Mouse (Mus musculus): ENCODE measurements around the gene Tecta. TPM values are rescaled to one million over a fixed set of nuclear protein-coding genes. Genes with fewer than 3 reads are reported as not detected.

The Tecta gene
- polyA plus RNA-seq, 1 experiment from 2014 or later = 0.07 TPM

DNA sequence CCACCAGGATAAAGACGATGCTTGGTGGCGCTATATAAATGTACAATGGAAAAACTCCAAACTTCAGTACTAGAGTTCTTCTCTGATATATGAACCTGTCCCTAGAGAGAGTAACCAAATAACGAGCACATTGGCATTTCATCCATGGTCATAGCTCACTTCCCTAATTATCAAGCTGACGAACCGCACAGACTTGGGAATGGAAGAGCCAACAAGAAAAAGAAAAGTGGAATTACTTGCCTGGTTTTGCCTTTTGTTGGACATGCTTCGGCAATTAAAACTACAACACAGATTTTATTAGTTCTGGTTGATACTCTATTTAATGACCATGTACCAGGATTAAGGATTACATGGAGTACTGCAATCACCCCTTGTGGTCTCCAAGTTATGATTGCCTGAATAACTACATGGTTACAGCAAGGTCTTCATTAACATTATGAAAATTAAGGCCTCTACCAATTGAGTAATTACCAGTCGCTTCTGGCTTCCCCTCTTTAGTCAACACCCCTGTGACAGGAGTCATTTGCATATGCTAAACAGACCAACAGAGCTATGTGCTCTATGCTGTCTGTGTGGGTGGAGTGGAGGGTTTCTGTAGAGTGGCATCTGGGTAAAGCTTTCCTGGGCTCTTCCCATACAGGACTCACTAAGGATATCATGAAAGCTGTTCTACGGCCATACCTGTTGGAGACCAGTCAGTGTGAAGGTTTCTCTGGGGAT lies 16.9 kb downstream of the Tecta start:
- peaks cover 12% of the 10 kb centered on the region for H3K27me3 ChIP-seq (replicated peaks)
- no peak overlapping the region for H3K4me2 ChIP-seq
- H3K36me3 ChIP-seq = no peaks in the 10 kb centered on the region
- WGBS (ENCODE audit: insufficient replicate concordance) = 66% methylated on average over 8 of the region's 8 CpGs
- no peak overlapping the region for H3K9ac ChIP-seq
- no peak overlapping the region for H3K27ac ChIP-seq
- H3K9me3 ChIP-seq (replicated peaks) = 0 out of 2 replicates have a peak, but pooled peaks cover 4% of the 10 kb centered on the region
- H3K4me1 ChIP-seq = no peaks in the 10 kb centered on the region
- H3K4me3 ChIP-seq = no peak overlapping the region
- no peak for ATAC-seq

DNA sequence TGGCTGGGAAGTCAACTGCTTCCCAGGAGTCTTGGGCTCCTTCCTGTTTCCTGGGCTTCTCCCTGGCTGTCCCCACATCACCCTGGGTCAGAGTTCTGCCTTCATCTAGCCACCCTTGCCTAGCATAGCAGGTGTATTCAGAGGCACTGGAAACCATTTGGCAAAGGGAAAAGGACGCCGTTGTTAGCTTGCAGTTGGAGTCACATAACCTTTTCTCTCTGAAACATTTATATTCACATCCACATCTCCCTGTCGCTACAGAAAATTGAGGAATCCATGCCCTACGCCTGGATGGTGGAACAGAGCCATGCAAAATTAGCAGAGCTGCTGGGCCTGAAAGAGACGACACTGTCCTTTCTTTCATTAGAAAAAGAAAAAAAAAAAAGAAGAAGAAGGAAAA lies 17.7 kb downstream of the Tecta start:
- Histone ChIP-seq H3K4me1 (no peaks in the 10 kb centered on the region), H3K9me3 (replicated peaks) (0 out of 2 replicates have a peak, but pooled peaks cover 4% of the 10 kb centered on the region), H3K36me3 (no peaks in the 10 kb centered on the region), H3K4me2 (no peak overlapping the region), H3K27ac (no peak overlapping the region), H3K9ac (no peak overlapping the region), H3K4me3 (no peak overlapping the region), H3K27me3 (replicated peaks) (peaks cover 7% of the 10 kb centered on the region)
- 69% methylated on average over 5 of the region's 5 CpGs for WGBS (ENCODE audit: insufficient replicate concordance)
- no peak for ATAC-seq

DNA sequence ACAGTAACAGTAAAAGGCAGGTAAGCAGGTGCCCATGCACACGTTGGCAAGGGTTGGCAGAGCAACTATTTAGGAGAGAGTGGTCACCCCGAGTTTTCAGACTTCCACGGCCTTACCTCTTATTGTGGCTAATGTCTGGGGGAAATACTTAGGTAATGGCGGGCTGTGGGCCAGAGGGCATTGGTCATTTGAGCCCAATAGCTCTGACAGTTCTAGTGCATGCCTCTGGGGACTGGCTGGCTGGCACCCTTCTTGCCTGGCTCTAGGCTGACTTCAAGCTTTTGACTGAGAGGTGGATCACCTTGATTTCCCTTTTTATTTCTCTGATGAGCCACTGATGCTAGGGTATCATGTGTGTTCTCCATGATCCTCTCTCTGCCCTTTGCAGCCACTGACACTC lies 21.7 kb downstream of the Tecta start:
- H3K9ac ChIP-seq = no peak overlapping the region
- H3K4me3 ChIP-seq = no peak overlapping the region
- no peaks in the 10 kb centered on the region for H3K36me3 ChIP-seq
- ATAC-seq = no peak
- peaks cover 2% of the 10 kb centered on the region for H3K4me1 ChIP-seq
- no peak overlapping the region for H3K27ac ChIP-seq
- 0 out of 2 replicates have a peak, but pooled peaks cover 4% of the 10 kb centered on the region for H3K9me3 ChIP-seq (replicated peaks)
- H3K27me3 ChIP-seq (replicated peaks) = peaks cover 19% of the 10 kb centered on the region
- WGBS (ENCODE audit: insufficient replicate concordance) = 70% methylated on average over 4 of the region's 4 CpGs
- no peak overlapping the region for H3K4me2 ChIP-seq

- Histone ChIP-seq H3K4me1 (peaks cover 6% of the 10 kb centered on the region), H3K27ac (no peak overlapping the region), H3K9ac (no peak overlapping the region), H3K36me3 (no peaks in the 10 kb centered on the region), H3K4me2 (no peak overlapping the region), H3K27me3 (replicated peaks) (peaks cover 19% of the 10 kb centered on the region), H3K9me3 (replicated peaks) (0 out of 2 replicates have a peak, but pooled peaks cover 4% of the 10 kb centered on the region), H3K4me3 (no peak overlapping the region)
- WGBS (ENCODE audit: insufficient replicate concordance) = 83% methylated on average over 15 of the region's 15 CpGs
- ATAC-seq = no peak
Measured at GRCm38 (mm10) chr9:42377656-42378055, 22.1 kb downstream of the Tecta start.

- peaks cover 16% of the 10 kb centered on the region; the same call in 1 of the 2 replicates for H3K27me3 ChIP-seq (replicated peaks)
- peak overlapping the region; percentile 53 for H3K4me2 ChIP-seq
- no peak overlapping the region for H3K9ac ChIP-seq
- H3K4me3 ChIP-seq = no peak overlapping the region
- WGBS (ENCODE audit: insufficient replicate concordance) = 25% methylated on average over 6 of the region's 6 CpGs
- peaks cover 29% of the 10 kb centered on the region for H3K4me1 ChIP-seq
- H3K27ac ChIP-seq = peak overlapping the region; percentile 77
- H3K36me3 ChIP-seq = no peaks in the 10 kb centered on the region
- ATAC-seq = peak; percentile 96
- H3K9me3 ChIP-seq (replicated peaks) = no peaks in the 10 kb centered on the region
Measured at GRCm38 (mm10) chr9:42371670-42372368, 27.9 kb downstream of the Tecta start.

DNA sequence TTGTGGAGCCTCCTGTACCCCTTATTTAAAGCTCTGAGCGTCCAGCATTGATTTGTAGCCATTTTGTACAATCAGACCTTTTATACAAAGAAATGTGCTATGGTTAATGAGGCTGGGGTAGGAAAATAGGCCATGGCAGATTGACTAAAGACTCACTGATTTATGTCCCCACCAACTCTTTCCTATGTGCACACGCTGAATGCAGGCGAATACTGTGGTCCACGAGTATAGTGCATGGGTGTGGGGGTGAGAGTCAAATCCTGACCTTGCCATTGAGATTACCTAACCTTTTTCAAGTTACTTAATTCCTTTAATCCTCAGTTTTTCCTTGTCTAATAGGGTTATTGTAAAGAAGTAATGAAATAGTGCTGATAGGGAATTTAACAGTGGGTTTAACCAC lies 42.1 kb downstream of the Tecta start:
- H3K4me2 ChIP-seq = no peak overlapping the region
- WGBS (ENCODE audit: insufficient replicate concordance) = 65% methylated on average over 4 of the region's 4 CpGs
- no peak overlapping the region for H3K4me3 ChIP-seq
- H3K4me1 ChIP-seq = no peaks in the 10 kb centered on the region
- no peaks in the 10 kb centered on the region for H3K36me3 ChIP-seq
- no peak overlapping the region for H3K27ac ChIP-seq
- ATAC-seq = no peak
- no peaks in the 10 kb centered on the region for H3K9me3 ChIP-seq (replicated peaks)
- H3K9ac ChIP-seq = no peak overlapping the region
- peaks cover 4% of the 10 kb centered on the region; the same call in 1 of the 2 replicates for H3K27me3 ChIP-seq (replicated peaks)

DNA sequence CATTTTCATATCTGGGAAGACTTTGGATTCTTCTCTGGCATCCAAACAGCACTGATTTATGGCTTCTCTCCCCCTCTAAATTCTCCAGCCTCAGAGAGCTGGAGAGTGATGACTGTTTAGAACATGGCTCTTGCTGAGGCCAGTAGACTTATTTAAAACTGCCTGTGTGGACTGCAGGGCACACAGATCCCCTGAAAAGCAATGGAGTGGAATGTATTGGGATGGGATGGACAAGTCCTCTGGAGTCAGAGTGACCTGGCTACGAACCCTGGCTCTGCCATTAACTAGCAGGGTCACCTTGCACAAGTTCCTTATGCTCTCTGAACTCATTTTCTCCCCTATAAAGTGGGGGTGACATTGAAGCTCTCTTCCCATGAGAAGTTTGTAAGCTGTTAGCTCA lies 44.9 kb downstream of the Tecta start:
- no peak overlapping the region for H3K4me3 ChIP-seq
- H3K27ac ChIP-seq = no peak overlapping the region
- no peak overlapping the region for H3K4me2 ChIP-seq
- no peaks in the 10 kb centered on the region for H3K9me3 ChIP-seq (replicated peaks)
- no peaks in the 10 kb centered on the region for H3K36me3 ChIP-seq
- no peak overlapping the region for H3K9ac ChIP-seq
- peaks cover 9% of the 10 kb centered on the region; the same call in 1 of the 2 replicates for H3K27me3 ChIP-seq (replicated peaks)
- ATAC-seq = no peak
- no peaks in the 10 kb centered on the region for H3K4me1 ChIP-seq
- WGBS (ENCODE audit: insufficient replicate concordance) = 56% methylated on average over 1 of the region's 1 CpGs

GRCm38 (mm10) chr9:42349791-42350190 lies 49.9 kb downstream of the Tecta start:
- Histone ChIP-seq H3K9ac (no peak overlapping the region), H3K9me3 (replicated peaks) (no peaks in the 10 kb centered on the region), H3K4me2 (no peak overlapping the region), H3K36me3 (no peaks in the 10 kb centered on the region), H3K27ac (no peak overlapping the region), H3K4me1 (no peaks in the 10 kb centered on the region), H3K27me3 (replicated peaks) (0 out of 2 replicates have a peak, but pooled peaks cover 14% of the 10 kb centered on the region), H3K4me3 (no peak overlapping the region)
- no peak for ATAC-seq
- WGBS (ENCODE audit: insufficient replicate concordance) = 25% methylated on average over 7 of the region's 7 CpGs

DNA sequence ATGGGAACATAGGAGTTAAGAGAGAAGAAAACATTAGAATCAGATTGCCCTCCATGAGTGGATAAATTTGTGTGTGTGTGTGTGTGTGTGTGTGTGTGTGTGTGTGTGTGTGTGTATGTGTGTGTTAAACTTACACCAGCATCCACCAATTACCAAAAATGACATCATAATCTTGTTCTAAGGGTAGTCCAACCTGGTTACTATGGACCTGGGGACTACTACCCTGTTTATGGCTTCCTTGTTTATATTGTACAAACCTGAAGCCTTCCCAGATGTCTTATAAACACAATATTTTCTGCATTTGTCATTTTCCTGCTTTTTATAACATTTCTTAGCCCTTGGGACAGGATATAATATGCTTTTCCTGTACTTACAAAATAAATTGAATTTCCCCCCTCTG lies 53.4 kb downstream of the Tecta start:
- Histone ChIP-seq H3K27ac (no peak overlapping the region), H3K36me3 (no peaks in the 10 kb centered on the region), H3K9me3 (replicated peaks) (no peaks in the 10 kb centered on the region), H3K4me1 (no peaks in the 10 kb centered on the region), H3K27me3 (replicated peaks) (peaks cover 14% of the 10 kb centered on the region; the same call in 1 of the 2 replicates), H3K9ac (no peak overlapping the region), H3K4me3 (no peak overlapping the region), H3K4me2 (no peak overlapping the region)
- ATAC-seq = no peak

DNA sequence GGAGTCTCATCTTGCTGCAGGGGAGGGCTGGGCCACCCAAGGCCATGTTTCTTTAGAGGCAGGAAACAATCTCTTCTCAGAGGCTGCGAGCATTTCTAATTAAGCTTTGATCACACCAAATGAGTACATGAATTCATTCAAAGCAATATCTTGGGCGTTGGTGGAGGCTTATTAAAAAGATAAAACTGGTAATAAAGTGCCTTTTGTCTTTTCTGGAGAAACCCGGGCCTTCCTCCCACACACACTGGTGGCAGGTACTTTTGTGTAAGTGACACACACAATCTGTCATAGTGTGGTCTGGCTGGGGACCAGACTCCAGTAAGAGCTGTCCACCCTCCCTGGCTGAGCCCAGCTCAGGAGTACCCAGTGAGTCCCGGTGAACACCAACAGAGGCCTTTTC lies 60.6 kb downstream of the Tecta start:
- H3K4me2 ChIP-seq = no peak overlapping the region
- H3K9me3 ChIP-seq (replicated peaks) = no peaks in the 10 kb centered on the region
- H3K27me3 ChIP-seq (replicated peaks) = peaks cover 4% of the 10 kb centered on the region
- H3K9ac ChIP-seq = no peak overlapping the region
- H3K4me3 ChIP-seq = no peak overlapping the region
- H3K27ac ChIP-seq = no peak overlapping the region
- 54% methylated on average over 4 of the region's 4 CpGs for WGBS (ENCODE audit: insufficient replicate concordance)
- no peaks in the 10 kb centered on the region for H3K4me1 ChIP-seq
- no peak for ATAC-seq
- no peaks in the 10 kb centered on the region for H3K36me3 ChIP-seq

- no peak overlapping the region for H3K9ac ChIP-seq
- WGBS (ENCODE audit: insufficient replicate concordance) = 55% methylated on average over 13 of the region's 13 CpGs
- no peak for ATAC-seq
Measured at GRCm38 (mm10) chr9:42337026-42337425, 62.7 kb downstream of the Tecta start.

GRCm38 (mm10) chr9:42336575-42336974 lies 63.2 kb downstream of the Tecta start:
- 79% methylated on average over 1 of the region's 1 CpGs for WGBS (ENCODE audit: insufficient replicate concordance)
- Histone ChIP-seq H3K4me2 (no peak overlapping the region), H3K4me1 (no peaks in the 10 kb centered on the region), H3K27me3 (replicated peaks) (peaks cover 3% of the 10 kb centered on the region; the same call in 1 of the 2 replicates), H3K9me3 (replicated peaks) (no peaks in the 10 kb centered on the region), H3K4me3 (no peak overlapping the region), H3K9ac (no peak overlapping the region), H3K36me3 (no peaks in the 10 kb centered on the region), H3K27ac (no peak overlapping the region)
- no peak for ATAC-seq

More at GRCm38 (mm10) chr9:42337026-42337425, 62.7 kb downstream of the Tecta start:
- Histone ChIP-seq H3K27me3 (replicated peaks) (peaks cover 2% of the 10 kb centered on the region; the same call in 1 of the 2 replicates), H3K4me2 (no peak overlapping the region), H3K27ac (no peak overlapping the region), H3K4me1 (no peaks in the 10 kb centered on the region), H3K4me3 (no peak overlapping the region), H3K9me3 (replicated peaks) (no peaks in the 10 kb centered on the region), H3K36me3 (no peaks in the 10 kb centered on the region)

Data from liver, embryonic 12.5 days (tissue).